Mouse (Mus musculus): ENCODE results near the gene Nr3c2. TPM values are rescaled to one million over a fixed set of nuclear protein-coding genes. Genes with fewer than 3 reads are reported as not detected.

Gene Nr3c2
- polyA plus RNA-seq, 1 experiment: not detected

GRCm38 (mm10) chr8:77188298-77188697, 289.1 kb downstream of the Nr3c2 start:
- Histone ChIP-seq H3K4me1 (ENCODE audit: control insufficient read depth) (no peaks in the 10 kb centered on the region), H3K36me3 (ENCODE audit: control insufficient read depth) (no peaks in the 10 kb centered on the region), H3K4me3 (replicated peaks) (no peak overlapping the region), H3K27me3 (ENCODE audit: control insufficient read depth) (no peaks in the 10 kb centered on the region), H3K9me3 (ENCODE audit: control insufficient read depth, low read length) (peaks cover 3% of the 10 kb centered on the region; the same call in 1 of the 2 replicates)
- TF ChIP-seq GATA1 (IDR thresholded peaks at IDR 0.05; ENCODE audit: low read length) (no peak), TAL1 (IDR thresholded peaks at IDR 0.05; ENCODE audit: low read length) (no peak)

GRCm38 (mm10) chr8:77189318-77189717, 290.1 kb downstream of the Nr3c2 start:
- Histone ChIP-seq H3K27me3 (ENCODE audit: control insufficient read depth) (no peaks in the 10 kb centered on the region), H3K4me3 (replicated peaks) (no peak overlapping the region), H3K4me1 (ENCODE audit: control insufficient read depth) (no peaks in the 10 kb centered on the region), H3K9me3 (ENCODE audit: control insufficient read depth, low read length) (peaks cover 3% of the 10 kb centered on the region; the same call in 1 of the 2 replicates), H3K36me3 (ENCODE audit: control insufficient read depth) (no peaks in the 10 kb centered on the region)
- TF ChIP-seq GATA1 (IDR thresholded peaks at IDR 0.05; ENCODE audit: low read length) (no peak), TAL1 (IDR thresholded peaks at IDR 0.05; ENCODE audit: low read length) (no peak)

GRCm38 (mm10) chr8:77190393-77190792, 291.2 kb downstream of the Nr3c2 start:
- H3K4me3 ChIP-seq (replicated peaks): no peak overlapping the region
- peaks cover 3% of the 10 kb centered on the region; the same call in 1 of the 2 replicates for H3K9me3 ChIP-seq (ENCODE audit: control insufficient read depth, low read length)
- no peaks in the 10 kb centered on the region for H3K27me3 ChIP-seq (ENCODE audit: control insufficient read depth)
- H3K4me1 ChIP-seq (ENCODE audit: control insufficient read depth): no peaks in the 10 kb centered on the region
- TF ChIP-seq GATA1 (IDR thresholded peaks at IDR 0.05; ENCODE audit: low read length) (no peak), TAL1 (IDR thresholded peaks at IDR 0.05; ENCODE audit: low read length) (no peak)
- H3K36me3 ChIP-seq (ENCODE audit: control insufficient read depth): no peaks in the 10 kb centered on the region

GRCm38 (mm10) chr8:77209297-77209696, 310.1 kb downstream of the Nr3c2 start:
- Histone ChIP-seq H3K27me3 (ENCODE audit: control insufficient read depth) (no peaks in the 10 kb centered on the region), H3K4me3 (replicated peaks) (no peak overlapping the region), H3K36me3 (ENCODE audit: control insufficient read depth) (no peaks in the 10 kb centered on the region), H3K4me1 (ENCODE audit: control insufficient read depth) (no peaks in the 10 kb centered on the region), H3K9me3 (ENCODE audit: control insufficient read depth, low read length) (no peaks in the 10 kb centered on the region)
- TF ChIP-seq GATA1 (IDR thresholded peaks at IDR 0.05; ENCODE audit: low read length) (no peak), TAL1 (IDR thresholded peaks at IDR 0.05; ENCODE audit: low read length) (no peak)

GRCm38 (mm10) chr8:77213893-77214464, 314.7 kb downstream of the Nr3c2 start:
- Histone ChIP-seq H3K9me3 (ENCODE audit: control insufficient read depth, low read length) (no peaks in the 10 kb centered on the region), H3K4me3 (replicated peaks) (no peak overlapping the region), H3K36me3 (ENCODE audit: control insufficient read depth) (no peaks in the 10 kb centered on the region), H3K27me3 (ENCODE audit: control insufficient read depth) (no peaks in the 10 kb centered on the region), H3K4me1 (ENCODE audit: control insufficient read depth) (no peaks in the 10 kb centered on the region)
- TF ChIP-seq TAL1 (IDR thresholded peaks at IDR 0.05; ENCODE audit: low read length): no peak
- no peak for TF ChIP-seq GATA1 (IDR thresholded peaks at IDR 0.05; ENCODE audit: low read length)

GRCm38 (mm10) chr8:77214665-77215064, 315.4 kb downstream of the Nr3c2 start:
- Histone ChIP-seq H3K4me1 (ENCODE audit: control insufficient read depth) (no peaks in the 10 kb centered on the region), H3K4me3 (replicated peaks) (no peak overlapping the region), H3K36me3 (ENCODE audit: control insufficient read depth) (no peaks in the 10 kb centered on the region), H3K9me3 (ENCODE audit: control insufficient read depth, low read length) (no peaks in the 10 kb centered on the region), H3K27me3 (ENCODE audit: control insufficient read depth) (no peaks in the 10 kb centered on the region)
- TF ChIP-seq TAL1 (IDR thresholded peaks at IDR 0.05; ENCODE audit: low read length) (no peak), GATA1 (IDR thresholded peaks at IDR 0.05; ENCODE audit: low read length) (no peak)

GRCm38 (mm10) chr8:77215191-77215590, 315.9 kb downstream of the Nr3c2 start:
- Histone ChIP-seq H3K9me3 (ENCODE audit: control insufficient read depth, low read length) (no peaks in the 10 kb centered on the region), H3K4me3 (replicated peaks) (no peak overlapping the region), H3K4me1 (ENCODE audit: control insufficient read depth) (no peaks in the 10 kb centered on the region), H3K27me3 (ENCODE audit: control insufficient read depth) (no peaks in the 10 kb centered on the region), H3K36me3 (ENCODE audit: control insufficient read depth) (no peaks in the 10 kb centered on the region)
- TF ChIP-seq GATA1 (IDR thresholded peaks at IDR 0.05; ENCODE audit: low read length): no peak
- no peak for TF ChIP-seq TAL1 (IDR thresholded peaks at IDR 0.05; ENCODE audit: low read length)

GRCm38 (mm10) chr8:77223123-77223522, 323.9 kb downstream of the Nr3c2 start:
- Histone ChIP-seq H3K4me3 (replicated peaks) (no peak overlapping the region), H3K4me1 (ENCODE audit: control insufficient read depth) (no peaks in the 10 kb centered on the region), H3K36me3 (ENCODE audit: control insufficient read depth) (no peaks in the 10 kb centered on the region), H3K9me3 (ENCODE audit: control insufficient read depth, low read length) (peaks cover 9% of the 10 kb centered on the region), H3K27me3 (ENCODE audit: control insufficient read depth) (no peaks in the 10 kb centered on the region)
- TF ChIP-seq GATA1 (IDR thresholded peaks at IDR 0.05; ENCODE audit: low read length) (no peak), TAL1 (IDR thresholded peaks at IDR 0.05; ENCODE audit: low read length) (no peak)

GRCm38 (mm10) chr8:77227742-77228141, 328.5 kb downstream of the Nr3c2 start:
- H3K36me3 ChIP-seq (ENCODE audit: control insufficient read depth): no peaks in the 10 kb centered on the region
- H3K4me3 ChIP-seq (replicated peaks): no peak overlapping the region
- TF ChIP-seq GATA1 (IDR thresholded peaks at IDR 0.05; ENCODE audit: low read length) (no peak), TAL1 (IDR thresholded peaks at IDR 0.05; ENCODE audit: low read length) (no peak)

GRCm38 (mm10) chr8:77228688-77229087, 329.4 kb downstream of the Nr3c2 start:
- TF ChIP-seq TAL1 (IDR thresholded peaks at IDR 0.05; ENCODE audit: low read length): no peak
- no peak for TF ChIP-seq GATA1 (IDR thresholded peaks at IDR 0.05; ENCODE audit: low read length)
- Histone ChIP-seq H3K4me3 (replicated peaks) (no peak overlapping the region), H3K27me3 (ENCODE audit: control insufficient read depth) (no peaks in the 10 kb centered on the region)

More at GRCm38 (mm10) chr8:77227742-77228141, 328.5 kb downstream of the Nr3c2 start:
- Histone ChIP-seq H3K9me3 (ENCODE audit: control insufficient read depth, low read length) (no peaks in the 10 kb centered on the region), H3K27me3 (ENCODE audit: control insufficient read depth) (no peaks in the 10 kb centered on the region), H3K4me1 (ENCODE audit: control insufficient read depth) (no peaks in the 10 kb centered on the region)

More at GRCm38 (mm10) chr8:77228688-77229087, 329.4 kb downstream of the Nr3c2 start:
- H3K4me1 ChIP-seq (ENCODE audit: control insufficient read depth): no peaks in the 10 kb centered on the region
- no peaks in the 10 kb centered on the region for H3K36me3 ChIP-seq (ENCODE audit: control insufficient read depth)
- H3K9me3 ChIP-seq (ENCODE audit: control insufficient read depth, low read length): no peaks in the 10 kb centered on the region

Data from erythroblast, embryonic 14.5 days (primary cell).